Mouse (Mus musculus) forebrain, embryonic 11.5 days (tissue): ENCODE results near the gene 2300009A05Rik. TPM values are rescaled to one million over a fixed set of nuclear protein-coding genes. Genes with fewer than 3 reads are reported as not detected.

Experiments used
- ATAC-seq: fragments of 200-750 bp; cut with Nextera tagmentation; replicated peaks from 2 replicates; pipeline ENCODE4 v1.8.0; 2017; ENCODE audit warnings: moderate TSS enrichment; ENCODE audit not compliant: low FRiP score
- DNase-seq: peaks from one replicate; pipeline ENCODE4 v3.0.0-alpha.2; 2017; ENCODE audit warnings: low spot score
- H3K27ac ChIP-seq: fragments of 300-500 bp; sonication (generic); 2 replicates; pipeline ENCODE4 v1.5.1; 2014; ENCODE audit warnings: low read depth, low read length
- H3K27me3 ChIP-seq: fragments of 300-500 bp; sonication (generic); 2 replicates; pipeline ENCODE4 v1.6.1; 2014; ENCODE audit warnings: mild to moderate bottlenecking, low read length, mixed read lengths; ENCODE audit not compliant: control insufficient read depth, insufficient read depth
- H3K36me3 ChIP-seq: fragments of 300-500 bp; sonication (generic); 2 replicates; pipeline ENCODE4 v1.6.1; 2014; ENCODE audit warnings: mild to moderate bottlenecking, low read length, moderate library complexity, mixed read lengths; ENCODE audit not compliant: control insufficient read depth, insufficient read depth
- H3K4me1 ChIP-seq: fragments of 300-500 bp; sonication (generic); replicated peaks from 2 replicates; pipeline ENCODE4 v1.6.1; 2014; ENCODE audit warnings: low read length, mixed read lengths; ENCODE audit not compliant: control insufficient read depth, insufficient read depth
- H3K4me2 ChIP-seq: fragments of 300-500 bp; sonication (generic); 2 replicates; pipeline ENCODE4 v1.6.1; 2014; ENCODE audit warnings: low read depth, mild to moderate bottlenecking, low read length, moderate library complexity, mixed read lengths; ENCODE audit not compliant: severe bottlenecking
- H3K4me3 ChIP-seq: fragments of 300-500 bp; sonication (generic); 2 replicates; pipeline ENCODE4 v1.5.1; 2014; ENCODE audit warnings: low read depth, low read length
- H3K9ac ChIP-seq: fragments of 300-500 bp; sonication (generic); 2 replicates; pipeline ENCODE4 v1.6.1; 2014; ENCODE audit warnings: low read length
- H3K9me3 ChIP-seq: fragments of 300-500 bp; sonication (generic); 2 replicates; pipeline ENCODE4 v1.6.1; 2016; ENCODE audit warnings: low read length, mixed read lengths; ENCODE audit not compliant: control insufficient read depth
- WGBS: fragments of 180-500 bp; shearing (Covaris S2); extraction: QIAGEN DNeasy Blood & Tissue Kit; methylation state at CpG from one replicate; pipeline ENCODE4 v1.1.7; 2014; 5-methylcytosine and 5-hydroxymethylcytosine counted together
- polyA plus RNA-seq: library from polyadenylated mRNA; unstranded; fragments of >200 nt; fragmentation: Nextera tagmentation; extraction: Ambion mirVana; gene quantifications from 2 replicates; pipeline ENCODE4 v1.2.1, GENCODE M21; 2014

The 2300009A05Rik gene
- 45.0 and 47.1 TPM in 2 replicates for polyA plus RNA-seq

GRCm38 (mm10) chr9:63398611-63399462 is at the start of gene 2300009A05Rik:
Gene 2300009A05Rik, minus strand, starts transcription at chr9:63399246.
- peak within 1 kb of the TSS; percentile 93 for H3K9ac ChIP-seq
- WGBS: 1% methylated on average over 67 of the region's 74 CpGs
- peak; percentile 95 for DNase-seq
- H3K4me1 ChIP-seq: peaks cover 2% of the 10 kb centered on the region; the same call in 1 of the 2 replicates
- ATAC-seq: peak; percentile 95
- H3K4me3 ChIP-seq: peak within 1 kb of the TSS; percentile 86
- H3K27ac ChIP-seq: peak within 1 kb of the TSS; percentile 76
- peak within 1 kb of the TSS; percentile 94 for H3K4me2 ChIP-seq
- no peaks in the 10 kb centered on the region for H3K36me3 ChIP-seq
- no peaks in the 10 kb centered on the region for H3K9me3 ChIP-seq
- no peaks in the 10 kb centered on the region for H3K27me3 ChIP-seq

GRCm38 (mm10) chr9:63443695-63444094 is 44.6 kb upstream of the 2300009A05Rik start:
- H3K4me1 ChIP-seq: no peaks in the 10 kb centered on the region
- H3K9ac ChIP-seq: no peak overlapping the region
- no peaks in the 10 kb centered on the region for H3K27me3 ChIP-seq
- whole genome bisulfite sequencing: 85% methylated on average over 6 of the region's 6 CpGs
- ATAC-seq (no peak), DNase-seq (no peak)
- H3K4me2 ChIP-seq: no peak overlapping the region
- H3K4me3 ChIP-seq: no peak overlapping the region
- H3K36me3 ChIP-seq: no peaks in the 10 kb centered on the region
- H3K27ac ChIP-seq: no peak overlapping the region
- H3K9me3 ChIP-seq: no peaks in the 10 kb centered on the region

GRCm38 (mm10) chr9:63430652-63431051 is 31.6 kb upstream of the 2300009A05Rik start:
- no peaks in the 10 kb centered on the region for H3K9me3 ChIP-seq
- H3K27ac ChIP-seq: no peak overlapping the region
- no peak overlapping the region for H3K4me2 ChIP-seq
- H3K27me3 ChIP-seq: no peaks in the 10 kb centered on the region
- no peak overlapping the region for H3K9ac ChIP-seq
- H3K4me1 ChIP-seq: no peaks in the 10 kb centered on the region
- H3K36me3 ChIP-seq: no peaks in the 10 kb centered on the region
- no peak overlapping the region for H3K4me3 ChIP-seq
- ATAC-seq (no peak), DNase-seq (no peak)
- 81% methylated on average over 1 of the region's 1 CpGs for WGBS

- Histone ChIP-seq H3K4me3 (no peak overlapping the region), H3K27me3 (no peaks in the 10 kb centered on the region), H3K9me3 (no peaks in the 10 kb centered on the region), H3K27ac (no peak overlapping the region), H3K4me1 (peaks cover 2% of the 10 kb centered on the region; the same call in 1 of the 2 replicates), H3K36me3 (no peaks in the 10 kb centered on the region), H3K9ac (no peak overlapping the region), H3K4me2 (no peak overlapping the region)
- ATAC-seq (no peak), DNase-seq (no peak)
- 71% methylated on average over 9 of the region's 9 CpGs for WGBS
Measured at GRCm38 (mm10) chr9:63421096-63421736, 22.2 kb upstream of the 2300009A05Rik start.

GRCm38 (mm10) chr9:63420396-63420795 is 21.4 kb upstream of the 2300009A05Rik start:
- no peaks in the 10 kb centered on the region for H3K27me3 ChIP-seq
- no peaks in the 10 kb centered on the region for H3K36me3 ChIP-seq
- no peak for ATAC-seq
- no peak overlapping the region for H3K4me3 ChIP-seq
- no peak overlapping the region for H3K4me2 ChIP-seq
- WGBS: 7% methylated on average over 6 of the region's 6 CpGs
- H3K27ac ChIP-seq: no peak overlapping the region
- no peak overlapping the region for H3K9ac ChIP-seq
- no peak for DNase-seq
- H3K9me3 ChIP-seq: no peaks in the 10 kb centered on the region
- H3K4me1 ChIP-seq: peaks cover 2% of the 10 kb centered on the region; the same call in 1 of the 2 replicates

GRCm38 (mm10) chr9:63400176-63400575 is 1.1 kb upstream of the 2300009A05Rik start:
- H3K4me2 ChIP-seq: no peak overlapping the region
- H3K27ac ChIP-seq: no peak overlapping the region
- no peaks in the 10 kb centered on the region for H3K27me3 ChIP-seq
- DNase-seq (no peak), ATAC-seq (no peak)
- H3K9me3 ChIP-seq: no peaks in the 10 kb centered on the region
- H3K36me3 ChIP-seq: no peaks in the 10 kb centered on the region
- WGBS: 94% methylated on average over 1 of the region's 1 CpGs
- peaks cover 2% of the 10 kb centered on the region; the same call in 1 of the 2 replicates for H3K4me1 ChIP-seq
- no peak overlapping the region for H3K4me3 ChIP-seq
- H3K9ac ChIP-seq: no peak overlapping the region

GRCm38 (mm10) chr9:63399463-63399815 is 393 bp upstream of the 2300009A05Rik start:
- WGBS: 2% methylated on average over 8 of the region's 8 CpGs
- Histone ChIP-seq H3K4me1 (peaks cover 2% of the 10 kb centered on the region; the same call in 1 of the 2 replicates), H3K27me3 (no peaks in the 10 kb centered on the region), H3K4me3 (peak overlapping the region; percentile 86), H3K36me3 (no peaks in the 10 kb centered on the region), H3K9ac (peak overlapping the region; percentile 93), H3K9me3 (no peaks in the 10 kb centered on the region), H3K27ac (0 out of 2 replicates have a peak overlapping the region, but pooled peaks have one; percentile 76), H3K4me2 (peak overlapping the region; percentile 94)
- DNase-seq: no peak
- no peak; the same call in 1 of the 2 replicates for ATAC-seq

- H3K36me3 ChIP-seq: no peaks in the 10 kb centered on the region
- no peak for ATAC-seq
- H3K4me2 ChIP-seq: no peak overlapping the region
- H3K27ac ChIP-seq: no peak overlapping the region
- DNase-seq: no peak
- H3K4me3 ChIP-seq: no peak overlapping the region
- H3K9me3 ChIP-seq: no peaks in the 10 kb centered on the region
- H3K4me1 ChIP-seq: peaks cover 2% of the 10 kb centered on the region; the same call in 1 of the 2 replicates
- WGBS: 80% methylated on average over 7 of the region's 7 CpGs
- no peak overlapping the region for H3K9ac ChIP-seq
- H3K27me3 ChIP-seq: no peaks in the 10 kb centered on the region
Measured at GRCm38 (mm10) chr9:63395612-63396011, 3.4 kb downstream of the 2300009A05Rik start.
